Mouse (Mus musculus) limb, embryonic 13.5 days (tissue): ENCODE measurements around the gene Hnf1b. TPM values are rescaled to one million over a fixed set of nuclear protein-coding genes. Genes with fewer than 3 reads are reported as not detected.

Experiments used
- ATAC-seq: fragments of 200-750 bp; cut with Nextera tagmentation; 2 replicates; pipeline ENCODE4 v1.8.0; 2017; ENCODE audit warnings: low read depth, moderate number of reproducible peaks, moderate TSS enrichment; ENCODE audit not compliant: low FRiP score
- H3K27ac ChIP-seq: fragments of 300-500 bp; sonication (generic); 2 replicates; pipeline ENCODE4 v1.5.1; 2015; ENCODE audit warnings: inconsistent platforms, mild to moderate bottlenecking, moderate library complexity
- H3K27me3 ChIP-seq: fragments of 300-500 bp; sonication (generic); 2 replicates; pipeline ENCODE4 v1.6.1; 2015; ENCODE audit warnings: mild to moderate bottlenecking, inconsistent platforms
- H3K36me3 ChIP-seq: fragments of 300-500 bp; sonication (generic); 2 replicates; pipeline ENCODE4 v1.6.1; 2015; ENCODE audit warnings: inconsistent platforms, mild to moderate bottlenecking, moderate library complexity
- H3K4me1 ChIP-seq: fragments of 300-500 bp; sonication (generic); 2 replicates; pipeline ENCODE4 v1.6.1; 2015; ENCODE audit warnings: inconsistent platforms
- H3K4me2 ChIP-seq: fragments of 300-500 bp; sonication (generic); replicated peaks from 2 replicates; pipeline ENCODE4 v1.6.1; 2015; ENCODE audit warnings: inconsistent platforms, mild to moderate bottlenecking, moderate library complexity
- H3K4me3 ChIP-seq: fragments of 300-500 bp; sonication (generic); 2 replicates; pipeline ENCODE4 v1.5.1; 2015; ENCODE audit warnings: moderate library complexity, mild to moderate bottlenecking, inconsistent platforms
- H3K9ac ChIP-seq: fragments of 300-500 bp; sonication (generic); 2 replicates; pipeline ENCODE4 v1.6.1; 2015; ENCODE audit warnings: mild to moderate bottlenecking, inconsistent platforms
- H3K9me3 ChIP-seq: fragments of 300-500 bp; sonication (generic); 2 replicates; pipeline ENCODE4 v1.6.1; 2016; ENCODE audit warnings: inconsistent platforms
- WGBS: fragments of 180-500 bp; shearing (Covaris S2); methylation state at CpG from one replicate; pipeline ENCODE4 v1.1.7; 2015; 5-methylcytosine and 5-hydroxymethylcytosine counted together
- polyA plus RNA-seq: library from polyadenylated mRNA; unstranded; fragments of >200 nt; fragmentation: Nextera tagmentation; extraction: Ambion mirVana; gene quantifications from 2 replicates; pipeline ENCODE4 v1.2.1, GENCODE M21; 2015

Gene Hnf1b
- not detected in 2 replicates for polyA plus RNA-seq

GRCm38 (mm10) chr11:83849529-83850335 is at the start of gene Hnf1b:
Gene Hnf1b (plus strand): TSS chr11:83850063.
- Histone ChIP-seq H3K4me1 (peaks cover 37% of the 10 kb centered on the region), H3K4me2 (peak within 1 kb of the TSS; percentile 46), H3K4me3 (peak within 1 kb of the TSS; percentile 21), H3K27ac (no peak within 1 kb of the TSS), H3K9me3 (no peaks in the 10 kb centered on the region), H3K27me3 (peaks cover 73% of the 10 kb centered on the region), H3K36me3 (no peaks in the 10 kb centered on the region), H3K9ac (no peak within 1 kb of the TSS; the same call in 1 of the 2 replicates)
- WGBS: 3% methylated on average over 33 of the region's 36 CpGs
- no peak for ATAC-seq

GRCm38 (mm10) chr11:83802166-83802565 is 47.7 kb upstream of the Hnf1b start:
- Histone ChIP-seq H3K36me3 (no peaks in the 10 kb centered on the region), H3K27ac (no peak overlapping the region), H3K4me2 (no peak overlapping the region), H3K4me3 (no peak overlapping the region), H3K9me3 (no peaks in the 10 kb centered on the region; the same call in 1 of the 2 replicates), H3K4me1 (no peaks in the 10 kb centered on the region), H3K9ac (no peak overlapping the region), H3K27me3 (no peaks in the 10 kb centered on the region)
- no peak for ATAC-seq
- 66% methylated on average over 8 of the region's 8 CpGs for WGBS

- 89% methylated on average over 4 of the region's 4 CpGs for WGBS
- ATAC-seq: no peak
Measured at GRCm38 (mm10) chr11:83802581-83802980, 47.3 kb upstream of the Hnf1b start.

GRCm38 (mm10) chr11:83810441-83810840 is 39.4 kb upstream of the Hnf1b start:
- H3K9me3 ChIP-seq: no peaks in the 10 kb centered on the region; the same call in 1 of the 2 replicates
- H3K4me3 ChIP-seq: no peak overlapping the region
- H3K27me3 ChIP-seq: no peaks in the 10 kb centered on the region
- no peak overlapping the region for H3K27ac ChIP-seq
- H3K4me1 ChIP-seq: no peaks in the 10 kb centered on the region
- H3K4me2 ChIP-seq: no peak overlapping the region
- no peak overlapping the region for H3K9ac ChIP-seq
- WGBS: 87% methylated on average over 8 of the region's 8 CpGs
- no peaks in the 10 kb centered on the region for H3K36me3 ChIP-seq
- ATAC-seq: no peak

More at GRCm38 (mm10) chr11:83802581-83802980, 47.3 kb upstream of the Hnf1b start:
- no peaks in the 10 kb centered on the region; the same call in 1 of the 2 replicates for H3K9me3 ChIP-seq
- no peaks in the 10 kb centered on the region for H3K36me3 ChIP-seq
- no peaks in the 10 kb centered on the region for H3K27me3 ChIP-seq
- H3K27ac ChIP-seq: no peak overlapping the region
- no peak overlapping the region for H3K4me3 ChIP-seq
- no peak overlapping the region for H3K9ac ChIP-seq
- no peaks in the 10 kb centered on the region for H3K4me1 ChIP-seq
- no peak overlapping the region for H3K4me2 ChIP-seq

- no peaks in the 10 kb centered on the region for H3K36me3 ChIP-seq
- 71% methylated on average over 5 of the region's 5 CpGs for WGBS
- H3K4me2 ChIP-seq: no peak overlapping the region
- H3K9ac ChIP-seq: no peak overlapping the region
- no peak overlapping the region for H3K27ac ChIP-seq
- no peaks in the 10 kb centered on the region for H3K9me3 ChIP-seq
- H3K4me1 ChIP-seq: peaks cover 5% of the 10 kb centered on the region; the same call in 1 of the 2 replicates
- no peaks in the 10 kb centered on the region; the same call in 1 of the 2 replicates for H3K27me3 ChIP-seq
- ATAC-seq: no peak
- H3K4me3 ChIP-seq: no peak overlapping the region
Measured at GRCm38 (mm10) chr11:83815191-83815590, 34.7 kb upstream of the Hnf1b start.

GRCm38 (mm10) chr11:83815628-83816027 is 34.2 kb upstream of the Hnf1b start:
- no peak overlapping the region for H3K27ac ChIP-seq
- H3K27me3 ChIP-seq: no peaks in the 10 kb centered on the region; the same call in 1 of the 2 replicates
- no peak for ATAC-seq
- peaks cover 6% of the 10 kb centered on the region; the same call in 1 of the 2 replicates for H3K4me1 ChIP-seq
- 8% methylated on average over 9 of the region's 9 CpGs for WGBS
- no peak overlapping the region for H3K4me3 ChIP-seq
- no peak overlapping the region for H3K4me2 ChIP-seq
- no peaks in the 10 kb centered on the region for H3K36me3 ChIP-seq
- no peaks in the 10 kb centered on the region for H3K9me3 ChIP-seq
- no peak overlapping the region for H3K9ac ChIP-seq

- Histone ChIP-seq H3K9ac (no peak overlapping the region), H3K4me3 (no peak overlapping the region), H3K4me2 (no peak overlapping the region), H3K36me3 (no peaks in the 10 kb centered on the region), H3K4me1 (peaks cover 6% of the 10 kb centered on the region; the same call in 1 of the 2 replicates), H3K27ac (no peak overlapping the region), H3K9me3 (no peaks in the 10 kb centered on the region), H3K27me3 (no peaks in the 10 kb centered on the region; the same call in 1 of the 2 replicates)
- WGBS: 70% methylated on average over 6 of the region's 6 CpGs
- ATAC-seq: no peak
Measured at GRCm38 (mm10) chr11:83817048-83817447, 32.8 kb upstream of the Hnf1b start.

GRCm38 (mm10) chr11:83817994-83818393 is 31.9 kb upstream of the Hnf1b start:
- WGBS: 58% methylated on average over 4 of the region's 4 CpGs
- Histone ChIP-seq H3K9me3 (no peaks in the 10 kb centered on the region), H3K4me3 (no peak overlapping the region)

GRCm38 (mm10) chr11:83818591-83819127 is 31.2 kb upstream of the Hnf1b start:
- Histone ChIP-seq H3K4me3 (no peak overlapping the region), H3K4me1 (peaks cover 6% of the 10 kb centered on the region; the same call in 1 of the 2 replicates), H3K9me3 (no peaks in the 10 kb centered on the region), H3K27ac (no peak overlapping the region), H3K36me3 (no peaks in the 10 kb centered on the region), H3K4me2 (no peak overlapping the region), H3K27me3 (no peaks in the 10 kb centered on the region; the same call in 1 of the 2 replicates), H3K9ac (no peak overlapping the region)
- 49% methylated on average over 9 of the region's 9 CpGs for WGBS
- no peak for ATAC-seq

More at GRCm38 (mm10) chr11:83817994-83818393, 31.9 kb upstream of the Hnf1b start:
- Histone ChIP-seq H3K4me2 (no peak overlapping the region), H3K27ac (no peak overlapping the region), H3K27me3 (no peaks in the 10 kb centered on the region; the same call in 1 of the 2 replicates), H3K9ac (no peak overlapping the region), H3K4me1 (peaks cover 6% of the 10 kb centered on the region; the same call in 1 of the 2 replicates), H3K36me3 (no peaks in the 10 kb centered on the region)
- no peak for ATAC-seq

GRCm38 (mm10) chr11:83819806-83820483 is 29.9 kb upstream of the Hnf1b start:
- Histone ChIP-seq H3K27ac (no peak overlapping the region), H3K4me3 (no peak overlapping the region), H3K27me3 (no peaks in the 10 kb centered on the region; the same call in 1 of the 2 replicates), H3K4me1 (peaks cover 6% of the 10 kb centered on the region; the same call in 1 of the 2 replicates), H3K36me3 (no peaks in the 10 kb centered on the region), H3K4me2 (no peak overlapping the region), H3K9me3 (no peaks in the 10 kb centered on the region), H3K9ac (no peak overlapping the region)
- ATAC-seq: no peak
- WGBS: 43% methylated on average over 10 of the region's 10 CpGs

GRCm38 (mm10) chr11:83826142-83826541 is 23.7 kb upstream of the Hnf1b start:
- no peak overlapping the region for H3K27ac ChIP-seq
- H3K9ac ChIP-seq: no peak overlapping the region
- H3K36me3 ChIP-seq: no peaks in the 10 kb centered on the region
- H3K4me2 ChIP-seq: no peak overlapping the region
- no peaks in the 10 kb centered on the region for H3K27me3 ChIP-seq
- H3K9me3 ChIP-seq: no peaks in the 10 kb centered on the region
- 67% methylated on average over 3 of the region's 3 CpGs for WGBS
- H3K4me3 ChIP-seq: no peak overlapping the region
- H3K4me1 ChIP-seq: no peaks in the 10 kb centered on the region
- ATAC-seq: no peak
